Mouse (Mus musculus): ENCODE measurements at regions not wholly inside any gene's neighbourhood (a gene's known extent, or its start where the extent isn't known, plus 50 kb on each side); places are given as distances from the start of the nearest gene placed in this dataset.

GRCm38 (mm10) chr7:125237026-125237425 lies 207.4 kb upstream of the Kdm8 start:
- H3K4me3 ChIP-seq (ENCODE audit: insufficient read depth, low read length) = no peak overlapping the region
- no peaks in the 10 kb centered on the region for H3K4me1 ChIP-seq (ENCODE audit: control insufficient read depth, insufficient read depth, low read length)
- H3K27ac ChIP-seq (ENCODE audit: insufficient read depth, low read length) = no peak overlapping the region
- no peak for TF ChIP-seq CTCF (IDR thresholded peaks at IDR 0.05; ENCODE audit: extremely low read depth, insufficient read depth, low read length)
- TF ChIP-seq POLR2A (IDR thresholded peaks at IDR 0.05; ENCODE audit: extremely low read depth, insufficient read depth, low read length) = no peak

- no peak overlapping the region for H3K27ac ChIP-seq (ENCODE audit: insufficient read depth, low read length)
- no peak for TF ChIP-seq POLR2A (IDR thresholded peaks at IDR 0.05; ENCODE audit: extremely low read depth, insufficient read depth, low read length)
- TF ChIP-seq CTCF (IDR thresholded peaks at IDR 0.05; ENCODE audit: extremely low read depth, insufficient read depth, low read length) = no peak
- H3K4me1 ChIP-seq (ENCODE audit: control insufficient read depth, insufficient read depth, low read length) = no peaks in the 10 kb centered on the region
- H3K4me3 ChIP-seq (ENCODE audit: insufficient read depth, low read length) = no peak overlapping the region
Measured at GRCm38 (mm10) chr7:125243021-125243420, 201.5 kb upstream of the Kdm8 start.

DNA sequence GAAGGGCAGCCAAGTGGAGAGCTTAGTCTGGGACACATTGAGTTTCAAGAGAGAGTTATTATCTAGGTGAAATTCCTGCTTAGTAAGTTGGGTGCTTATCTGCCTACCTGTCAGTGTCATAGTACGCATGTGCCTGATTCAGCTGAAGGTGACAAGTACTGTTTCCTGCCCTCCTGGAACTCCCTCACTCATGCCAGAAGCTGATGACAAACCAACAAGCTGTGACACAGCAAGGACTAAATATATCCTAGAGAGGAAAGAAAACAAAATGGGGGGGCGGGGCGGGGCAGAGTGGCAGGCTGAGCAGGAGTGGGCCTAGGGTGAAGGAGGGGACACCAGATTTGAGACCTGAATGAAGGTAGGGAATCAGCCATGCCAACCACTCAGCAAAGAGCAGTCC lies 196.1 kb upstream of the Kdm8 start:
- TF ChIP-seq CTCF (IDR thresholded peaks at IDR 0.05; ENCODE audit: extremely low read depth, insufficient read depth, low read length) (no peak), POLR2A (IDR thresholded peaks at IDR 0.05; ENCODE audit: extremely low read depth, insufficient read depth, low read length) (no peak)
- H3K4me3 ChIP-seq (ENCODE audit: insufficient read depth, low read length) = no peak overlapping the region
- H3K27ac ChIP-seq (ENCODE audit: insufficient read depth, low read length) = no peak overlapping the region
- no peaks in the 10 kb centered on the region for H3K4me1 ChIP-seq (ENCODE audit: control insufficient read depth, insufficient read depth, low read length)

DNA sequence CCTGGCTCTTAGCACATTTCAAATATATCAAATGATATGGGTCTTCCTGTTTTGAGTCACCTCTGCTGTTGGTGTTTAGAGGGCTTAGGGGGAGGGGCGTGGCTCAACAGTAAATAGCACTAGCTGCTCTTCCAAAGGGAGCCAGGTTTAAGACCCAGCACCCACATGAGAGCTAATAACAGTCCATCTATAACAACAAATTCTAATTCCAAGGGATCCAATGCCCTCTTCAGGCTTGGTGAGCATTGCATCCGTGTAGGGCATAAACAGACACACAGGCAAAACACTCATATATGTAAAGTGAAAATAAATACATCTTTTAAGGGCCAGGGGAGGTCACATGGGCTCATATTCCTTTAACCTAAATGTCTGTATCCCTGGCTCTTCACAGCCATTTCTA lies 194.1 kb upstream of the Kdm8 start:
- TF ChIP-seq CTCF (IDR thresholded peaks at IDR 0.05; ENCODE audit: extremely low read depth, insufficient read depth, low read length) (no peak), POLR2A (IDR thresholded peaks at IDR 0.05; ENCODE audit: extremely low read depth, insufficient read depth, low read length) (no peak)

DNA sequence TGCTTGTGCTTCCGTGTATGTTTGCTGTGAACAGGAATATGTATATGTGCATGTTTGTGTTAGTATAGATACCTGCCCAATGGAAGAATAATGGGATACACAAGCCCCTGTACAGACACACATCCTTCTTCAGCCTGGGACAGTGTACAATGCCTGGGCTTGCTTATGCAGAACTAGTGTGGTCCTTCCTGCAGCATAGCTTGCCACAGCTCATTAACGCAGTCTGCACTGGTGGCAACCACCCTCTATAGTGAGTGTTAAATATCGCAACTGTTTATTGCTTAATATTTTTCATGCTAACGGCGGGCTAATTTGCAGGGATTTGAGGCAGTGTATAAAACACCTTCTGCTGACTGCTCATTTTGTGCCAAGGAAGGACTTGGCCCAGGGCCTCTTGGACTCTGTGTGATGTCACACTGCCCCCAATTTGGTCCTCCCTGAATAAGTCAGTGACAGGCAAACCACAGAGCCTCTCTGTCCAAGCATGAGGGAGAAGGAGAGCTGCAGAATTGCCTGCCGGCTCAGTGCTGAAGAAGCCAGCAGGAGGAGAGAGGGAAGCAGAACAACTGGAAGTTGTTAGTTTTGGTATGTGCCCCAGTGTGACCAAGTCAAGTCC lies 193.4 kb upstream of the Kdm8 start:
- Histone ChIP-seq H3K4me3 (ENCODE audit: insufficient read depth, low read length) (no peak overlapping the region), H3K4me1 (ENCODE audit: control insufficient read depth, insufficient read depth, low read length) (no peaks in the 10 kb centered on the region), H3K27ac (ENCODE audit: insufficient read depth, low read length) (no peak overlapping the region)
- TF ChIP-seq CTCF (IDR thresholded peaks at IDR 0.05; ENCODE audit: extremely low read depth, insufficient read depth, low read length) (no peak), POLR2A (IDR thresholded peaks at IDR 0.05; ENCODE audit: extremely low read depth, insufficient read depth, low read length) (no peak)

More for the DNA sequence above, 194.1 kb upstream of the Kdm8 start:
- Histone ChIP-seq H3K4me3 (ENCODE audit: insufficient read depth, low read length) (no peak overlapping the region), H3K4me1 (ENCODE audit: control insufficient read depth, insufficient read depth, low read length) (no peaks in the 10 kb centered on the region), H3K27ac (ENCODE audit: insufficient read depth, low read length) (no peak overlapping the region)

GRCm38 (mm10) chr7:125254302-125254701 lies 190.2 kb upstream of the Kdm8 start:
- TF ChIP-seq CTCF (IDR thresholded peaks at IDR 0.05; ENCODE audit: extremely low read depth, insufficient read depth, low read length) = no peak
- TF ChIP-seq POLR2A (IDR thresholded peaks at IDR 0.05; ENCODE audit: extremely low read depth, insufficient read depth, low read length) = no peak
- no peak overlapping the region for H3K27ac ChIP-seq (ENCODE audit: insufficient read depth, low read length)
- no peak overlapping the region for H3K4me3 ChIP-seq (ENCODE audit: insufficient read depth, low read length)
- no peaks in the 10 kb centered on the region for H3K4me1 ChIP-seq (ENCODE audit: control insufficient read depth, insufficient read depth, low read length)

DNA sequence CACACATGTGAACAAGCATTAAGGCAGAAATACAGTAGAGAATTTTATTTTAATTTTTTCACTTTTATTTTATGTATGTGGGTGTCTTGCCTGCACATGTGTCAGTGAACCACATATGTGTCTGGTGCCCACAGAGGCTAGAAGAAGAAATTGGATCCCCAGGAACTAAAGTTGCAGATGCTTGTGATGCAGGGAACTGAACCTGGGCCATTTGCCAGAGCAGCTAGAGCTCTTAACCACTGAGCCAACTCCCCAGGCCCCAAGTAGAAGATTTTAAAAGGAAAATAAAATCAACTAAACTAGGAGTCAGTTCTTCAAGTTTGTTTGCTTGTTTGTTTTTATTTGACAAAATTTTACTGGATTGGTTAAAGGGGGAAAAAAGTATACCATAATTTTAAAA lies 185.5 kb upstream of the Kdm8 start:
- Histone ChIP-seq H3K27ac (ENCODE audit: insufficient read depth, low read length) (no peak overlapping the region), H3K4me3 (ENCODE audit: insufficient read depth, low read length) (no peak overlapping the region), H3K4me1 (ENCODE audit: control insufficient read depth, insufficient read depth, low read length) (no peaks in the 10 kb centered on the region)
- TF ChIP-seq POLR2A (IDR thresholded peaks at IDR 0.05; ENCODE audit: extremely low read depth, insufficient read depth, low read length) = no peak
- TF ChIP-seq CTCF (IDR thresholded peaks at IDR 0.05; ENCODE audit: extremely low read depth, insufficient read depth, low read length) = no peak

DNA sequence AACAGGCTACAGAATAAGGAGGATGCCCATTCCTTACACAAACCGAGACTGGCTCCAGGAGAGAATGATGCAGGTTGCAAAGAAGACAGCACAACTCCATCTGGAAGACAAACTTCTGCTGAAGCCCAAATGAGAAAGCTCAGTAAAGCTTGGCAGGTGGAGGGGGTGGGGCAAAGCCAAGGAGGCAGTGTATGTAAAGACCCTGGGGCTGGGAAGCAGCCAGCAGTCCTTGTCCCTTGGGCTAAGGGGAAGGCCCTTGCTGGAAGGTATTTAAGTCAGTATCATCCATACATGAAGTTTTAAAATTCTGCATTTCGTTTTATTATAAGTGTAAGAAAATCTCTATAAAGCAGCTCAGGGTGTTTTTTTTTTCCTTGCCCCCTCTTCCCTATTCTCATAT lies 182.3 kb upstream of the Kdm8 start:
- Histone ChIP-seq H3K4me1 (ENCODE audit: control insufficient read depth, insufficient read depth, low read length) (no peaks in the 10 kb centered on the region), H3K4me3 (ENCODE audit: insufficient read depth, low read length) (no peak overlapping the region), H3K27ac (ENCODE audit: insufficient read depth, low read length) (no peak overlapping the region)
- TF ChIP-seq CTCF (IDR thresholded peaks at IDR 0.05; ENCODE audit: extremely low read depth, insufficient read depth, low read length) (no peak), POLR2A (IDR thresholded peaks at IDR 0.05; ENCODE audit: extremely low read depth, insufficient read depth, low read length) (no peak)

DNA sequence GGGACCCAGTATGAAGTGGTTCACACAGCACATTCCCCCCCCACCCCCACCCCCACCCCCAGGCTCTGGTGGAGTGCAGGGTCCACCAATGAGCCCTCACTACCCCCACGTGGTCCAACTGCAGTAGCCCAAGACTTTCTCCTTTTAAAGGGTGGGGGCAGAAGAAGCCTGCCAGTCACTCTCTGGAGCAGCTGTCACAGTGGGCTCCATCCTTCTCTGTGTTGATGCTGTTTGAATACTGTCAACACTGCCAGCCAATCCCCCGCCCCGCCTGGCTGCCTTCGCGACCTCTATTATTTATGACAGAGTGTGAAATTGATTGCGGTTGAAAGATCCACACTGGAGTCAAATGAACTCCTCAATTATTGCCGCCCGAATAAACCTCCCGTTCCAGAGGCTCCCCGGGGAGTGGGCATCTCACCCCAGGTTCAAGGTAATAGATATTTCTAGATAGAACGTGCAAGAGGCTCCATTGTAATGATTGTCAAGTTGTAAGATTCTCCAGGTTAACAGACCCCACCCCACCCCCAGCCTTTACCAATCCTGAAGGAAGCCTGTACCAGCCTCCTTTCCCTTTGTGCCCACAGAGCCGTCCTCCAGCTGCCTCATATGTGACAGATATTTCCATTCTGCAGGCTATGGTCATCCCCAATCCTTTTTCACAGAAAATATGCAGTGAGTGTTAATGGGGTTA lies 181.7 kb upstream of the Kdm8 start:
- TF ChIP-seq CTCF (IDR thresholded peaks at IDR 0.05; ENCODE audit: extremely low read depth, insufficient read depth, low read length) (no peak), POLR2A (IDR thresholded peaks at IDR 0.05; ENCODE audit: extremely low read depth, insufficient read depth, low read length) (no peak)
- no peak overlapping the region for H3K27ac ChIP-seq (ENCODE audit: insufficient read depth, low read length)
- H3K4me1 ChIP-seq (ENCODE audit: control insufficient read depth, insufficient read depth, low read length) = no peaks in the 10 kb centered on the region
- no peak overlapping the region for H3K4me3 ChIP-seq (ENCODE audit: insufficient read depth, low read length)

DNA sequence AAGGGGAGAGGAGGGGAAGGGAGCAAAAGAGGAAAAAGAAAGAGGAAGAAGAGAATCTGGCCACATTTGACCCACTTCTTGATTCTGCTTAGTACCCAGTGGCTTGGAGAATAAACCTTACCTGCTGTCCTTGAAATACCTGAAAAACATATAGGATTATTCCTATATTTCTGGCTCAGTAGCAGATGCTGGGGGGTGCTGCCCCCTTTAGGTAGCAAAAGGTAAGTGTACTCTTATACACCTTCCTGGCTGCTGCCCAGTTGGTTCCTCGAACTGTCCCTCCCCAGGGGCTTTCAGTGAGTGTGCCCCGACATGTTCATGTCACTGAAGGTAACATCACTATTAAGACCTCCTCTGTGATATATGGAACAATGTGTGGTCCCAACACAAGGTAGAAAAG lies 180.7 kb upstream of the Kdm8 start:
- H3K27ac ChIP-seq (ENCODE audit: insufficient read depth, low read length) = no peak overlapping the region
- no peak for TF ChIP-seq CTCF (IDR thresholded peaks at IDR 0.05; ENCODE audit: extremely low read depth, insufficient read depth, low read length)
- no peak for TF ChIP-seq POLR2A (IDR thresholded peaks at IDR 0.05; ENCODE audit: extremely low read depth, insufficient read depth, low read length)

More for the DNA sequence above, 180.7 kb upstream of the Kdm8 start:
- Histone ChIP-seq H3K4me3 (ENCODE audit: insufficient read depth, low read length) (no peak overlapping the region), H3K4me1 (ENCODE audit: control insufficient read depth, insufficient read depth, low read length) (no peaks in the 10 kb centered on the region)

Measured in cortical plate, adult 2 months (tissue).